Mouse (Mus musculus): ENCODE results near the gene Ankrd36.
"Not testable (repeated sequence)": the region's sequence is repeated elsewhere in the genome, so short reads cannot be mapped to it uniquely, and the experiment has no call there.

Ankrd36 gene

DNA sequence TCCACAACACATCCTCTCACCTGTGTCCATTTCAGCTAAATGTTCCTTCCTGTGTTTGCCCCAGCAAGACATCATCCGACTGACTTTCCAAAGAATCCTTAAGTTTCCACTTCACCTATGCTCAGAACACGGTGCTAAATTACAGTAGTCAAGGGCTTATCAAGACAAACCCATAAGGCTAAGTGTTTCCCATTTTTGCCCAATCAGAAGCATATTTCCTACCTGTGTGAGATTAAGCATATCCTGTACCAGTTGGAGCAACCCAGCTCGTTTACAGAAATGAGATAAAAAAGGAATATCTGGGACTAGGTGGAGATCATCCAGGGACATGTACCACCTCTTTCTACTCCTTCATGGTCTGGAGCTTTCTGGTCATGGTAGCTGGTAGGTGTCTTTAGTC is 22.8 kb upstream of the Ankrd36 start:
- DNase-seq (ENCODE audit: inconsistent ontology term), result no peak

DNA sequence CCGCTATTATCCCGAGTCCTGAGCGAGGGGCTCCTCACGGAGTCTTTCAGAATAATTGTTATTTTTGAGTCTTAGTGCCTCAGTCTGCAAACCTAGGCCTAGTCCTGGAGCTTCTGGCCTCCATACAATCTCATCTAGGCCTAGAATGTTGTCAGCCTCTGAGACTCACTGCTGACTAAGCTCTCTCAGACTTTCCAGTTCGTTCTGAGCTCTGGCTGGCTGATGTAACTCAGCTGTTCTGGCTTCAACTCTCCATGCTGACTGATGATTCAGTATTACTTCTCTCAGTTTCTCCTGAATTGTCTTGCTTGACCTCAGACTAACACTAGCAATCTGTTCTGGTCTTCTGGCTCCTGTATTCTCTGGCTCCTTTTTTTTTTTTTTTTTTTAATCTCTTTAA is 18.1 kb upstream of the Ankrd36 start:
- DNase-seq (ENCODE audit: inconsistent ontology term), result no peak

DNA sequence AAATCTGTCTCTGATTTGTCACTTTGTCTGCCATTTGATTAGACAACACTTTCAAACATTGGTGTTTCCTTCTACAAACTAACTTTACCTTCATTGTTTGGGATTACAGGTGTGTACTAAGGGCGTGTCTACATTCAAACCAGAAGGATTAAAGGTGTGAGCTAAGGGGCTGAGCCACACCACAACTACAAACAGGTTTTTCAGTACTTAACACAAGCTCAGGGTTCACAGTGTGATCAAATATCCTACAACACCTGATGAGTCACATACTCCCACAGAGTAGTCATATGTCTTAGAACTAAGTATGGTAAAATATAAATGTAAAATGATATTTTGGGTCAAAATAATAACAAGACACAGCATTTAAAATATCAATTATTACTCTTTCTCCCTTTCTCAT is 17.6 kb upstream of the Ankrd36 start:
- DNase-seq (ENCODE audit: inconsistent ontology term), result no peak

DNA sequence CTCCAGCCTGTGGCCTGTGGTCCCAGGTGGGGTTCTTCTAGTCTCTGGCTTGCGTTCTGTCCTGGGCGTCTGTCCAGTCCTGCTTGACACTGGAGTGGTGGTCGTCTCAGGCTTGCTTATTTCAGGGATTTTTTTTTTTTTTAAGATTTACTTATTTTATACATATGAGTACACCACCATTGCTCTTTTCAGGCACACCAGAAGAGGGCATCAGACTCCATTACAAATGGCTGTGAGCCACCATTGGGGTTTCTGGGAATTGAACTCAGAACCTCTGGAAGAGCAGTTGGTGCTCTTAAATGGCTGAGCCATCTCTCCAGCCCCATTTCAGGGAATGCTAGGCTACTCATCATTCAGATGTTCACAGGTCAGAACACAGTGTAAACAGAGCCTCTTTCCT is 9.2 kb upstream of the Ankrd36 start:
- no peak for DNase-seq (ENCODE audit: inconsistent ontology term)

DNA sequence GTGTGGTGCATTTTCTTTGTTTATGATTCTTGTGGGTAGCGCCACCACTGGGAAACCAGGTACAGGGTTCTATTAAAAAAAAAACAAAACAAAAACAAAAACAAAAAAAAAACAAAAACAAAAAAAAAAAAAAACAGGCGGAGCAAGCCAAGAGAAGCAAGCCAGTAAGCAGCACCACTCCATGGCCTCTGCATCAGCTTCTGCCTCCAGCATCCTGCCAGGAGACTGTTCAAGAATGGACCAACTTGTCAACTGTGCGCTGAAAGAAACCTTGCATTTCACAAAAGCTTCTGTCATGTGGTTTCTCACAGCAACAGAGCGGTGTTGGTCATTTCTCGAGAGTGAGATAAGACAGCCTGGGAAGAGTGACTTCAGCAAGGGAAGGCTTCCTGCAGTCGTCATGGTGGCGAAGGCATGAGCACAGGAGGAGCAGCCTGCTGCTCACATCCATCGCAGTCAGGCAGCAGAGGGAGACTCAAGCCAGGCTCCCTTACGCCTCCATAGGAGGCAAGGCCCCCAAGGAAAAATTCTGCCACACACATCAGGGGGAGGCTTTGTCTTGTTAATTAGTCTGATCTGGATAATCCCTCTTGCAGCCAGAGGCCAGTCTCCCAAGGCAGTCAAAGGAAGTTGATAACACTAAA is 6.7 kb upstream of the Ankrd36 start:
- no peak for DNase-seq (ENCODE audit: inconsistent ontology term)

DNA sequence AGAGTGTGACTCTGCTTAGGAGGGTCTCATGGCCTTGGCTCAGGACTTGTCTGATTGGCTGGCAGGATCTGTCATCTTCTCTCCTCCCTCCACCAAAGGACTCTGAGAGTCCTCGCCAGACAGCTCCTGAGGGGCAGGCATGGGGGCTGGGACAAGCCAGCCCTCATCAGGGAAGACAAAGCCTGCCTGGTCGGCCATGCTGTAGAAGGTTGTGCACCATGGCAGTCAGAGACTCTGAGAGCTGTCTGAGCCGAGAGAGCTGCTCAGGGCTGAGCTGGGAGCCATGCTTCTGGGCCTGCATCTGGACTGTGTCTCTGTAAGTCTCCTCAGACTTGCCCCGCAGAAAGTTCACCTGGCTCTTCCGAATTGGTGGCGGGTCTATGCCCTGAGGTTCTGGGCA is 5.6 kb upstream of the Ankrd36 start:
- DNase-seq (ENCODE audit: inconsistent ontology term), result no peak

DNA sequence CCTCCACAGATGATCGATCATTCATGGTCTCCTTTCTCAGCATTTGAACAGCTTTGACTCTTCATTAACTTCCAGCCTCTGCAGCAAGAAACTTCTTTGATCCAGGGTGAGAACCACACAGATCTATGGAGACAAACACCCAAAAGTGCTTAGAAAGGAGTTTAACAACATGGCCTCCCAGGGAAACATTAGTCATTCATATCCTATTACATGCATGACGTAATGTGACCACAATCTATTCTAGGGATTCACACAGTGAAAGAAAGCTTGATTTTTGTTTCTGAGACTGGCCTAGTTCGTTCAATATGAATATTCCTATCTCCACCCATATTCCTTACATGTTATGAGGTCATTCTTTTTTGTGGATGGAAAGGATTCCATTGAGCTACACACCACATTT is 3.9 kb upstream of the Ankrd36 start:
- peak; percentile 11 for DNase-seq (ENCODE audit: inconsistent ontology term)

DNA sequence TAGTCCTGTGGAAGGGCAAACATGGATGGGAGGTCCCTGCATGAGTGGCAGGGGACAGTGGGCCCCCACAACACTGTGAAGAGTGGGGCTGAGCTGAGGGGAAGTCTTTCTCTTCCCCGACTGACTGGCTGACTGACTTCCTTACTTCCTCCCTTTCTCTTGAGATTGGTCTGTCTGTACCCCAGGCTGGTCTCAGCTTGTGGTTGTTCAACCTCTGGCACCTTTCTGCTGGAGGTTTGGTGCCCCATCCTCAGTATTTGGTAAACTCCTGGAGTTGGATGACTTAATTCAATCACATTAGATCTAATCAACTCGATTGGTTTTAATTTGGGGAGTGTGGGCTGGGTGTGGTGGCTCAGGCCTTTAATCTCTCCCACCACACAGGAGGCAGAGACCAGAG is 3.0 kb upstream of the Ankrd36 start:
- DNase-seq (ENCODE audit: inconsistent ontology term), result no peak

DNA sequence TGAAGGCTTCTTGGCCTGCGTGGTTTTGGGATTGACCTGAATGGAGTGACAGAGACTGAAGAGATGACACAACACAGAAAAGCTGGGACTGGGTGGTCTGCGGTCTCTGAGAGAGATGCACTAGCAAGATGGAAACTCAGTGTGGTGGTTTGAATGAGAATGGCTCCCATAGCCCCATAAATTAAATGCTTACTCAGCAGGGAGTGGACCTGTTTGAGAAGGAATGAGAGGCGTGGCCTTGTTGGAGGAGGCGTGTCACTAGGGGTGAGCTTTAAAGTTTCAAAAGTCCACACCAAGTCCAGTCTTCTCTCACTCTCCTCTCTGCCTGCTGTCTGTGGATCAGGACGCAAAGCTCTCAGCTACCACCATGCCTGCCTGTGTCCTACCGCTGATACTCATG is 1.8 kb upstream of the Ankrd36 start:
- no peak for DNase-seq (ENCODE audit: inconsistent ontology term)

DNA sequence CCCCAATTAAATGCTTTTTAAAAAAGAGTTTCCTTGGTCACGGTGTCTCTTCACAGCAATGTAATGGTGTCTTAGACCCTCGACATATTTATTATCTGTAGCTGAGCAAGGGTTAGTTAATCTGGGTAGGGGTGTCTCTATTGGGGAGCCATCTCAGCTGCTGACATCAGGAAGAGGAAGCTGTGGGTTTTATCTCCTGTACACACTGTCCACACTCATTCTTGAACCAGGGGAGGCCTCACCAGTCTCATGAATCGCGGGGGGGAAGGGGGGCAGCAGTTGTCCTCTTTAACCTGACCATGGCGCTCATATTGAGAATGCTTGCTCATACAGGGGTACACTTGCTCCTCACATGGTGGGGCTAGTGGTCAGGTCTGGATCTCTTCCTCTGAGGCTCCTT is 1.4 kb upstream of the Ankrd36 start:
- no peak for DNase-seq (ENCODE audit: inconsistent ontology term)

DNA sequence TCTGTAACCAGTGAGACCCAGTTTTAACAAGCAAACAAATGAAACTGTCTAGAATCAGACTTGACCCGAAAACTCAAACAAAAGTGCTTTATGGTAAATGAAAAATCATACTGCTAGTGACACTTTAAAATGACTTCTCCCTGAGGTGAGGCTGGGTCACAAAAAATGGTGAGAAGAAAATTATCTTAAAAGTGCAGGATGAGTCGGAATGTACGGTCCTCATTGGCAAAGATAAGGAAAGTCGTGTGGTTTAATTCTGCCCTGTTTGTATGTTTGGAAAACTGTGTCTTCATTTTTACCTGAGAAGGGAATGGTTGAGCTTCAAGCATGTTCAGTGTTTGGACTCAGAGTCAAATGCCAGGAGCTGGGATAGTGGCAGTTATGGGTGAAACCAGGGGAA is 2.4 kb downstream of the Ankrd36 start:
- no peak for DNase-seq (ENCODE audit: inconsistent ontology term)

DNA sequence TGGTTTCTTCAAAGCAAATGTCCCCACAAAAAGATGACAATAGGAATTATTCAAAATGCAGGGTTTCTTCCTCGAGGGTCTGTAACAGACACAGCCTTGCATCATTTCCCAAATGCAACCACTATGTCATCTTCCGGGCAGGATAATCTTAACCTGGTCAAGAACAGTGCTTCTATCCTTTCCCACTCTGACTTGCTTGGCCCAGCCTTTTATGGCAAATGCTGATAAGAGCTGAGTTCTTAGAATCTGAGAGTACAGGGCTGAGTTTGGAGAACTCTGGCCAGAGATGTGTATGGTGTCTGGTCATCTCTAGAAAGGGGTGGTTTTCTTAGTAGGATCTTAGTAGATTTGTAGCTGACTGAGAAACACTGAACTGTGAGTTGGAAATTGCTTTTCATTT is 4.3 kb downstream of the Ankrd36 start:
- DNase-seq (ENCODE audit: inconsistent ontology term), result no peak

DNA sequence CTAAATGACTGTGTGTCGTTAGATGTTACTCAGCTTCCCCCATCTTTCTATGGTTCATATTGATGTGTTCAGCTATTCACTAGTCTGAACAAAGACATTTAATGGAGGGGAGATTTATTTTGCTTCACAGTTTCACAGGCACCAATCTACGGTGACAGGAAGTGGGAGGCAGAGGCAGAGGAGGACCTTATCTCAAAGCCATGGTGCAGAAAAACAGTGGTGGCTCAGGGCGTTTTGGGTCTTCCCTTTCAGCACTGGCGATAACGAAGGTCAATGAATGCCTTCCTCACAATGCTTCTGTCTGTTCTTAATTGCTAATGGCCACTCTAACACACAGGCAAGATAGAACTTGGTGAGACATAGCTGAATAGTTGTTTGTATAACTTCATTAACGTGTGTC is 5.6 kb downstream of the Ankrd36 start:
- no peak for DNase-seq (ENCODE audit: inconsistent ontology term)

DNA sequence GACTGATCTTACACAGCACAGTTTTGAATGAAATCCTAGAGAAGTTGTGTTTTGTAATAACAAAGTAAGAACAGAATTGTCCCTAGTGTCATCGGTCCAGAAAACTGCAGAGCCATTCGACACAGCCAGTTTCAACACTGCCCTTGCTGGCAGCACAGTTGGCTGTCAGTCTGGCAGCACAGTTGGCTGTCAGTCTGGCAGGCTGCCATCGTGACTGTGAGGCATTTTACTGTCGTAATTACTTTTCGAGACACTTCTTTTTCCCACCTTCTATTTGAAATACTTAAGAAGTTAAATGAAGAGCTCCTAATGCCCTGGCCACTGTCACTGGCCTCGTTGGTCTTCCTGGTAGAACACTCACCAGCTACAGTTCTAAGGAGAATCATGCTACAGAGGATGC is 22.9 kb downstream of the Ankrd36 start:
- DNase-seq (ENCODE audit: inconsistent ontology term), result peak; percentile 7

DNA sequence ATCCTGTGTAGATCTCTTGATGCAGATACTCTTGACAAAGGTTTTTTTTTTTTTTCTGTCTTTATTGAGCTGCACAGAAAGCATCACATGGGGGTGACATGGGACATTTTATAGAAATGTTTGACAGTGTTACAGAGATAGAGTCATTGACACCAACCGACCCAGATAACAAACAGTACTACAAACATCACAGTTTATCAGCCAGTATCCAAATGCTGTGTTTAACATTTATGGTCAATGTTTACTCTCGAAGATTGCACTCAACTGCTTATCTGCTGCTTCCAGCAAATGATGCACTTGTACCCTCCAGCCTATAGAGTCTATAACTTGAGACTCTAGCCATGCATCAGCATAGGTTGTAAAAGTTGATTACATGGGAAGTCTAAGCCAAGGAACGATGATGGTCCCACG is 25.9 kb downstream of the Ankrd36 start:
- no peak for DNase-seq (ENCODE audit: inconsistent ontology term)

DNA sequence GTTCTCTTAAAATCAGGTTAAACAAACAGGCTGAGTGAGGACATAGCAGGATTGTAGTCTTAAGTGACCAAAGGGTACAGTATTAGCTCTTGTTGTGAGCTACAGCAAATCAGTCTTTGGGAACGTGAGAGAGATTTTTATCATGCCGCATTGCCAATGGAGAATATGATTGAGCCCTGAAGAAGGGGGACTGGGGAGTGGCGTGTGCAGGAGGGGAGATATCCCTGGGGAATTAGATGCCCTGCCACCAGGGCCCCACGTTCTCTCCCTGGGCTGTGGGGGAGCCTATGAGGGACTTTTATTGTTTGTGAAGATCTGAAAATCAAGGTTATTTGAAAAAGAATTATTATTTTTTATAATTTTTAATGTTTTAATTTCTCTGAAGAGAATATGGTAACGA is 26.3 kb downstream of the Ankrd36 start:
- DNase-seq (ENCODE audit: inconsistent ontology term), result no peak

DNA sequence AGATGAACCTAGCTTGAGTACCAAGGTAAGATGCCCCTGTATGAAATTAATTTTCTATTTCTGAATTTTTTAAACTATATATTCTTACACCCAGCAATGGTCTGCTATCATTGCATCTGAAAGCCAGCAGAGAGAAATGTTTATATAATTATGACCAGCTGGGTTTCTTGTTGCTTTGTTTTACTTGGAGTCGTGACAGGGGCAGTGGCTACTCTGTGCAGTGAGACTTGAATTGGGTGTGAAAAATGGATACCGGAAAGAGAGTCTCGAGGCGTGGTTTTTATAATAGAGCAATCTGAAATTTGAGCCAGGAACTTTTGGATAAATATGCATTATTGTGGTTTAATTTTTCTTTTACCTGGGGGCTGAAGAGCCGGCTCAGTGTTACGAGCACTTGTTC is 27.3 kb downstream of the Ankrd36 start:
- DNase-seq (ENCODE audit: inconsistent ontology term), result no peak

DNA sequence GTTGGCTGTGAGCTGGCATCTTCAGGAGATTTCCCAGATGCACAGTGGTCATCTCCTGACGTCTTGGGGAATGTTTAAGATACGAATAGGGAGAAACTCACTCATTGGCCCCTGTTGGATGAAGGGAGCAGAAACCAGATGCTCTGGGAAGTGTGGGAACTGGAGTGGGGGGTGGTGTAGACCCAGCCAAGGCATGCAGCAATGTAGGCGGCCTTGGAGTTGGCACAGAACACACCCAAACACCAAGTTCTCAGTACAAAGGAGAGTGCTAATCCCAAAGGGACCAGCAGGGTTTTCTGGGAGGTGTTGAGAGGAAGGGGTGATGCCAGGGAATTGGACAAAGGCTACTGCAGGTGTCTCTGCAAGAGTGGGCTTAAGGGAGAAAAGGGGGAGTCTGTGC is 35.9 kb downstream of the Ankrd36 start:
- DNase-seq (ENCODE audit: inconsistent ontology term), result no peak

DNA sequence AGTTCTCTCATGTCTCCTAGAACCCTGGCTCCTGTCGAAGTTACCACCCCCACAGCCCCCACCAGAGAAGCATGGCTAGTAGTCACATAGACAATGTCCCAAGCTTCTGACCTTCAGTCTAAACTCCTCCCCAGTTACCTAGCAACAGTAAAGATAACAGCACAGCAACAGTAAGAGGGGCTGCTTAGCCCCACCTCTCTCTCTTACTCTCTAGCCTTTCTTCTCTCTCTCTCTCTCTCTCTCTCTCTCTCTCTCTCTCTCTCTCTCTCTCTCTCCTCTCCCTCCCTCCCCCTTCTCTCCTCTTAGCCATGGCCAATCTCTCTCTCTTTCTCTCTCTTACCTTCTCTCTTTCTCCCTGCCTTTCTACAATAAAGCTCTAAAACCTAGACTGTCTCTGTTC is 42.4 kb downstream of the Ankrd36 start:
- not testable (repeated sequence) for DNase-seq (ENCODE audit: inconsistent ontology term)

DNA sequence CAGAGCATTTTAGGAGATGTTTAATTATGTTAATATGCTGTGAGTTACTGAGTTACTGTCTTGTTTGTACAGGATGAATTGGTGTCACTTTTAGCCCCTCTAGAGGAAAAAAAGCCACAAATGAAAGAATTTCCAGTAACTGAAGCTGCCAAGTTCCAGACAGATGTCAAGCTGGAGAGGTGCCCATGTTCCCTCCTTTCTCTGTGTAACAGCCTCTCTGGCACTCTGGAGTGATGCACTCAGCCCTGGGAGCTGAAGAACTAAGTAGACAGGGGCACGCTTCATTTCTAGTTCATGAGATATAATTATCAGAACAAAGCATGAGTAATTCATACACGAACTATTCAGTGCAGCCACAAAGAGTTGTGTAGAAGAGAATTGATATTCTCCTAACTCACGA is 45.0 kb downstream of the Ankrd36 start:
- DNase-seq (ENCODE audit: inconsistent ontology term), result peak; percentile 76

DNA sequence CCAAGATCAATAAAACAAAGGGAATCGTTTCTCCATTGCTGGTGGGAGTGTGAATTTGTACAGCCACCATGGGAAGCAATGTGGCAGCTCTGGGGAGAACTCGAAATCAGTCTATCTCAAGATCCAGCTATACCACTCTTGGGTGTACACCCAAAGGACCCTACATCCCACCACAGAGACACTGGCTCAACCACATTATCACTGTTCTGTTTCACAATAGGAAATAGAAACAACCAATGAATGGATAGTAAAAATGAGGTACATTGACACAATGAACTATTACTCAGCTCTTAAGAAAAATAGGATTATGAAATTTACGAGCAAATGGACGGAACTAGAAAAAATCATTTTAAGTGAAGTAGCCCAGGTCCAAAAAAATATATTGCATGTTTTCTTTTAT is 55.6 kb downstream of the Ankrd36 start:
- DNase-seq (ENCODE audit: inconsistent ontology term), result no peak

DNA sequence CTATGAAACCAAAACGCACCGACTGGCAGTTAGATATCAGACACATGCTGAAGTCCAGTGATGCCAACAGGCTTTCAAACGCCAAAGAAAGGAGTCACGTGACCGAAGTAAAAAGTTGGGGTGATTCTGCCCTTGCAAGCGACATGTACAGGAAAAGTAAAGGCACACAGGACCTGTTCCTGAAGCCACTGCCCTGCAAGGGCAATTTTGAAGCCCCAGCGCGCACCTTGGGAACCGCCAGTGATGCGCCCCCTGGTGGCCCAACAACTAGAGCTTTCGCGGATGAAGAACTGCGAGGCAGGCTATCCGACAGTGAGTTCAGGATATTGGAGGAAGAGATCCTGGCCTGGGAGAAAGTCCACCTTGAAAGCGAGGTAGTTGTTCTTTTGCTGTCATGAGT is 59.5 kb downstream of the Ankrd36 start:
- DNase-seq (ENCODE audit: inconsistent ontology term), result peak; percentile 61

DNA sequence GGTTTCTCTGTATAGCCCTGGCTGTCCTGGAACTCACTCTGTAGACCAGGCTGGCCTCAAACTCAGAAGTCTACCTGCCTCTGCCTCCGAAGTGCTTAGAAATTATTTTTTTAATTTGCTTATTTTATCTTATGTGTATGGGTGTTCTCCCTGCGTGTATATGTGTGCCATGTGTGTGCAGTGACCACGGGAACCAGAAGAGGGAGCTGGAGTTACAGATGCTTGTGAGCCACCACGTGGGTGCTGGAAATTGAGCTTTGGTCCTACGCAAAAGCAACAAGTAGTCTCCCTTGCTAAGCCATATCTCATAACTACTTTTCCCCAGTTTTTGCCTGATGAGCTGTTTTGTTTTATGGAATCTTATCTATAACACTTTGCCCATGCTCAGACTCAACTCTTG is 73.6 kb downstream of the Ankrd36 start:
- no peak for DNase-seq (ENCODE audit: inconsistent ontology term)

DNA sequence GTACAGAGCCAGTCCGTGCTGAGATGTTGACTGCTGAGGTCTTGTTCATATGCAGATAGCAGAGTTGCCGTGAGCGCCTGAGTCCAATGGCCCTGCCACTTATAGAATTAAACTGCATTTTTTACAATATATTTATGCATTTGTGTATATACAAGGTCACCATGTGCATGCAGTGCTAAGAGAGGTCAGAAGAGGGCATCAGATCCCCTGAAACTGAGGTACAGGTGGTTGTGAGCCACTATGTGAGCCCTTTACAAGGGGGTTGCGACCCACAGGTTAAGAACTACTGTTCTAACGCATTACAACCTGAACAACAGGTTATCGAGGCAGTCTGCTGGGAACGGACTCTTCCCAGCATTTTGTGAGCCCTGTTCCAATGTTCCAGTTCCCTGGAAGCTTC is 80.8 kb downstream of the Ankrd36 start:
- no peak for DNase-seq (ENCODE audit: inconsistent ontology term)

DNA sequence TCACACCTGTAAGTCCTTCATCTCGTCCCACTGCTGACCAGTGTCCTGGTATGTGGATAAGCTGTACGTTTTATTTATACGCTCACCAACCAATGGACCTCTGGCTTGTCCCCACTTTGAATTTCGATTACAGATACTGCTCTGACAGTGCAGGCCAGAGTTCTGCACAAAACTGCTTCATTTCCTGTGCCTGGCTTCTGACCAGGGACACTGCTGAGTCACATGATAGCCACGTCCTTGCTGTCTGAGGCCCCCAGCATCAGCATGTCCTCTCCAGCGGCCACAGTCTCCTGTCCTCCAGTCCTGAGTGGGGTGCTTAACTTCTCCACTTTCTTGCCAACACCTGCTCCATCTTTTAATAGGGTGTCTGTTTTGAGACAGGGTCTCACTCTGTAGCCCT is 113.1 kb downstream of the Ankrd36 start:
- DNase-seq (ENCODE audit: inconsistent ontology term), result no peak

Data from Muller cell, postnatal 12 days (primary cell).